Mouse (Mus musculus) cerebellum, adult 11 months (tissue): ENCODE results near the gene Agbl1.

Experiments
- DNase-seq: peaks from one replicate; pipeline ENCODE4 v3.0.0; 2022

Agbl1 gene

DNA sequence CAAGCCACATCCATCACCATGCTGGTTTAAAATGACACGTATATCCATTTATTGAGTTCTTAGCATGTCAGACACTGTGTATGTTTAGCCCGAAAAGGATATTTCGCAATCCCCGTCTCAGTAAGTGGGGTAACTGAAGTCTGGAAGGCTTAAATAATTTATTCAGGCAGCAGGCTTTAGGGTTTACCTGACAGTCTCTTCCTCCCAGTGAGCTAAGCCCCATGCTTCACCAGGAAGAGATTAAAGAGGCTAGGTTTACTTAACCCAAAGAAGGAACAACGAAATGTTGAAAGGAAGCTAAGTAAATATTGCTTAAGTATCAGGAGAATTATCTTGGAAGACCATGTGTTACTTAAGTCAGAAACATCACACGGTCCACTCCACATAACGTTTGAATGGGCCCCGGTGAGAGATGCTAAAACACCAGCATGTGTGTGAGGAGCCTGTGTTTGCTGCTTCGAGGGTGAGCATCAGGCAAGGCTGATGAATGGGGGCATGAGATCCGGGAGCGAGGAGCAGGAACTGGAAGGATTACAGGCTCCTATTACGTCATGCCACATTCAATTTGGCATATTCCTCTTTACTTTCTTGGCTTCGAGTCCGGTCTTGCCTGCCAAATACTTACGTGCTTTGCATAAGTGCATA lies 162.7 kb downstream of the Agbl1 start:
- no peak for DNase-seq

DNA sequence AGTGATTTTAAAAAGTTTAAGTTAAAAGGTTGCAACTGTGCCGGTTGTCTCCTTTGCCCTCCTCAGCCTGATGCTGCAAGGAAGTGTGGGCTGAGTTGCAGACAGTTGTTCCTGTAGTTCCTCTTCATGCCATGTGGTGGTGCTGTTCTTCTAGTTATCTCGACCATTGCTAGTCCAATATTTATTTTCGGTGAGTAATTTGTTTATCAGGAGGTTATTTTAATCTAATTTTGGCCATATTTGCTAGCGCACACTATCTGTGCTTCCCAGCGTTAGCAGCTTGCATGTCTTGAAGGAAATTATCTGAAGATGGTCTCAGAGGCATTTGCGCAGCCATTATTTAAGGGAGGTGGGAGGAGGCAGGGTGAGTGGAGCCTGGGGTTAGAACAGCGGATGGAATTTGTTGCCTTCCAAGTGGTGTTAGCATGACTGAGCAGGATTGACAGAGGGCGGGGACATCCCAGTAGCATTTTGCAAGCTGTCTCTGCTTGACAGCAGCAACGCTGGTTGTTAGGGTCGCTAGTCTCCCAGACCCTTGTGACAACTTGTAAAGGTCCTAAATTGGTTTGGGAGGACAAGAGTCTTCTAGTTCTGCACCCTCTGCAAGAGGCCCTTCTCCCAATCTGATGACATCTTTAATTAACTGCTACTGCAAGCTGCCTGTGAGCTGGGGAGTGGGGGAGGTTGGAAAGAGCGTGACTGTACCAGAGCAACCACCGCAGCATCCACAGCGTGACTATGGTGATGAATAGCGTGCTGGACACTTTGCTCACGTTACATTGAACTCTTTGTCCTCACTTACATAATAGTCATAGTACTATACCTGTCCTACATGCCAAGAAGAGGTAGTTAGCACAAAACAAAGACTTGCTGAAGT lies 163.5 kb downstream of the Agbl1 start:
- peak; percentile 23 for DNase-seq

DNA sequence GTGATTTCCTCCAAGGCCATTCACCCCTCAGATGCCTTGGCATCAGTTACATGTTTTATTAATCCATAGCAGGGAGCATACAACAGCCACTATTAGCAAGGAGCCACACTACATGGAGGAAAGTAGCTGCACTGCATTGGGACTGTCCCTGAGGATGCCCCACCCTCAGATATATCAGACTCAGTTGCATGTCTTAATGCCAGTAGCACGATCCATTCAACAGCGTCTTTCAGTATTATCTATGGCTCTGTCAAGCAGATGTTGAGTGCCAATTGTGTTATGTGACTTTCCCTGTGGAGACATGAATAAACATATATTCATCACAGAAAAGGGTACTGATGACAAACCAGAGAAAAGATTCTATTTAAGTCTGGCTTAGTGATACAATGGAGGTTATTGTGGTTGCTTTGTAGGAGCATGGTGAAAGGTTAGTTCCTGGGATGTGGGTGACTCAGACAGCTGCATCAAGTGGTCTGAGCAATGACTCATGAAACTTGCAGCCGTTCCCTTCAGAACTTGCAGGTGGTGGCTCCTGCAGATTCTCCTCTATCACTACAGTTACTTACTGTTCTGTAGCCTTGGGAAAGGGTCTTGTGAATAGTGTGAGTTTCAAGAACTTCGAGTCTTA lies 178.4 kb downstream of the Agbl1 start:
- DNase-seq: no peak

DNA sequence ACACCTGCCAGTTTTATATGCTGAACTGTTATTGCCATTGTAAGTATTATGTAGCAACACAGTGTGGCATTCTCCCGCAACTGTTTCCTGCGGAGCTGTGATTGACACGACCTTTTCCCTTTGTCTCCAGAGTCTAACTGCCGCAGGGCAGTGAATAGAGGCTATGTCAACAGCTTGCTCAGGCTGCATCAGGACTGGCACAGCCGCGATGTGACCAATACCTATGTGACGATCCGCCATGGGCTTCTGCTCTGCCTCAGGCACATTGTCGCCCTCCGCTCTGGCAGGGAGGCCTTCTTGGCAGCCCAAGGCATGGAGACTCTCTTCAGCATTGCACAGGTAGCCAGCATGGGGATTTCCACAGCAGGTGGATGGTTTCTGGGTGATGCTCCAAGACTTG lies 179.3 kb downstream of the Agbl1 start:
- no peak for DNase-seq

DNA sequence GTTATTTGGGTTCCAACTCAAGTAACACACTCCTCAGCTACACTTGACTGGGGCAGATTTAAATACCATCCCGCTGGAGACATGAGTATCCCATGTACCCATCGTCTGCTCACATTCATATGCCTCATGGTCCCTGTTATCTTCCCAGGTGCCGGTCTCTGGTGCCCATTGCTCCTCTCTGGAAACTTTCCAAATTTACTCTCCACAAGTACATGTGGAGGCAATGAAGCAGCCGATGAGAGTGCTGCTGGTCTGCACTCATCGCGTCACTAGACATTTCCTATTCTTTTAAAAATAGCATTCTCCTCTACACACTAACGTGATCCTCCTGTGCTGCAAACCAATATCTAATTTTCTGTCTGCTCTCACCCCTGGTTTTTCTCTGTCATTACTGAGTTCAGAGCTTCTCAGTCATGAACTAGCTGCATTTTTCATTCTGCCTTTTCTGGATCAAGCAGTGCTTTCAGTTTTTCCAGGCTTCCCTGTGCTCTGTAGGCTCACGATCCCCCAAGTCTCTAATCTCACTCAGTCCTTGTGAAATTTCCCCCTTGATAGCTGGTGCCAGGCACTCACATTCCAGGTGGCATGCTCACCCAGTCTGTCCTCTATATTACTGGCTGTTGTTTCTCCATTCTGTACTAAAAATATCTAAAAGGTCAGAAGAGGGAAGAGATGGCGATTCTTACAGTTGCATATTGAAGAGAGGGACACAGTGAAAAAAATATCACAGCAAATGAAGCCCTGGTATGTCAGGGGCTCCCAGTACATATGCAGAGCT lies 180.9 kb downstream of the Agbl1 start:
- no peak for DNase-seq

DNA sequence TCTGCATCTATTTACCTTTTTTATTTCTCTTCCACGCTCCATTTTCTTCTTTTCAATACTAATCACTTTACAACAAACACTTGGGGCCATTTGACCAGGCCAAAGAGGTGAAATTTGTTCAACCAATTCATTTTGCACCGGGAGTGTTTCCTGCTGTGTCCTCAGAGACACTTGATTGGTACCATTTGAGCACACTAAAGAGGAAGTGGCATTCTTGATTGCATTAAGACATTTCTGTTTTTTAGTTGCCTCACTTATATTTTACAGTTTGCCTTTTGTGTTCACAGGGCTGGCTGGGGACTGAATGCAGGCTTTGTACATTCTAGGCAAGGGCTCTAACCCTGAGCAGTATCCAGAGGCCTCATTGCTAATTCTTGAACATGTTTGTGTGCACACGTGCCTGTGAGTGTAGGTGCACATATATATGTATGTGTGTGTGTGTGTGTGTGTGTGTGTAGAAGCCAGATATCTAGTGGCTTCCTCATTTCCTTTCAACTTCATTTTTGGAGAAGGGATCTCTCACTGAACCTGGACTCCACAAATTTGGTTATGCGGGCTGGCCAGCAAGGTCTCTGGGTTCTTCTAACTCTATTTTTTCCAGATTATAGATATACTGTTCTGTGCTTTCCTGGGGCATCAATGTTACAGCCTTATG lies 182.4 kb downstream of the Agbl1 start:
- DNase-seq: no peak

DNA sequence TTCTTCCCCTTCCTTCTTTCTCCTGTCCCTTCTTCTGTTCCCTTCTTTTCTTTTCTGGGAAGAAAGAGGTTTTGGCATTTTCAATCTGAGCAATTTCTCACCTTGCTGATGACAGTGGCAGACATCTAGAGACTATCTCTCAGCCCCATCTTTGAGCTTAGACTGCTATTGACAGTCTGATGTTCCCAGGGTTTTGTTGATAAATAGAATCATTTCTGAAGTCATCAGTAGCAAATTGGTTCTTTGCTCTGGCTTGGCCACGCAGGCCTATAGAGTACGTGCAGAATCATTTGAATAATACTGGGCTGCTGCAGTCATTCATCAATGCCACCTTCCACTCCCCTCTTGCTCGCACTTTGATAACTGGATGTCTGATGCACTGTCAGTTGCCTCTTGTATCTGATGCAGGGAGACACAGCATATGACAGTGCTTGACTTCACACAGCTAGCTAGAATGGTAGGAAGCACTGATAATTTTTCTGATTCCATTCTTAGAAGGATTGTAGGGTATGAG lies 186.5 kb downstream of the Agbl1 start:
- DNase-seq: no peak

DNA sequence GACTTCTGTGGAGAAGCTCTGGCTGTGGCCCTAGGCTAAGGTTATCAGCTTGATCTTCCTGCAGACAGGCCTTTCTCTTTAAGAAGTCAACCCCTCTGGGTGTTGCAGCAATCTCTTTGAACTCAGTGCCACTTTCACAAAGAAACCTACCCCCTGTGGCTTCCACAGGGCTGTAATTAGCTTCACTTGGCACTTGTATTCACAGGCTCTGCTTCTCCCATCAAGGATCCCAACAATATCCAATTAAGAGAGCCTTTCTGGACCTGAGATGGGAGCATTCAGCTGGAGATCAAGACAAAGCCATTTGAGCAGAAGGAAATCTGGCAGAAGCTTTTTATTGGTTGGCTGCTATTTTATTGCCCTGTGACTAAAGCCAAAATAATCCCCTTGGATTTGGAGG lies 208.9 kb downstream of the Agbl1 start:
- DNase-seq: no peak

DNA sequence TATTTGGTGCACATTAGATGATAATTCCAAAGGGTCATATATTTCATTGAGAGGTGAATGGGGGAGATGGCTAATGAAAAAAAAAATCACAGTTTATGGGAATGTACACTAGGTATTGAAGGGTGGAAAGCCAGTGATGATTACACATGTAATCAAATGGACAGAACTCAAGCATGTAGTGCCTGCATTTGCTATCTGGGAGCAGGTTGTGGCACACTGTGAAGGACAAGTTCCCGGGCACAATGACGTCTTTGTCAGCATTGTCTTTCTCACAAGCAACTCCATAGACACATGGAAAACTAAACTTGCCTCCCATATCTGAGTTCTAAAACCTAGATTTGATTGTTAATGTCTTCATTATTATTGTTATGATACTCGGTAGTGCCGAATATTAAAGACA lies 209.3 kb downstream of the Agbl1 start:
- no peak for DNase-seq

DNA sequence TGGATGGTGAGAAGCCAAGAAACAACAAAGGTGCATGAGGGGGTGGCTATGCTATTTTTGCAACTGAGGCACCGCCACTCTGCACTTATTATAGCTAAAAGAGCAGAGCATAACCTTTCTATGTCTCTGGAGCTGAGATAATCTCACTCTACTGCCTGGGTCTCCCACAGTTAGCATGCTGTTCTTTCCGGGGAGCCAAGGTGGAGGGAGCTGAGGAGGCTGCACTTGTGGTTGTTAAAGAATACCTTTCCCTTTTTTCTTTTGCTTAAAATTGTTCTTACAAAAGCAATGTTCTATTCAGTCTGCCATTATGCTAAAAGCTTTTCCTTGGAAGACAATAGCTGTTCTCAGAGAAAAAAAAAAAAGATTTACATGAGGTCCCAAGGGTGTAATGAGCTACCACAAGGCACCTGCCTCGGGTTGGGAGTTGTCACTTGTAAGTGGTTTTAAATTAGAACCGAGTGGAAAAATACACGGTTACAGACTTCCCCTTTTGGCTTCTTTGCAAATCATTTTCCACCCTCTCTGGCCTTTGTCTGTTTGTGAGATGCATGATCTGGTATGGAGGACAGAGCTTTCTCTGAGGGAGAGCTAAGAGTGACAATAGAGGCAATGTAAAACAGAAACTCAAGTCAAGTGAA lies 232.8 kb downstream of the Agbl1 start:
- DNase-seq: no peak

DNA sequence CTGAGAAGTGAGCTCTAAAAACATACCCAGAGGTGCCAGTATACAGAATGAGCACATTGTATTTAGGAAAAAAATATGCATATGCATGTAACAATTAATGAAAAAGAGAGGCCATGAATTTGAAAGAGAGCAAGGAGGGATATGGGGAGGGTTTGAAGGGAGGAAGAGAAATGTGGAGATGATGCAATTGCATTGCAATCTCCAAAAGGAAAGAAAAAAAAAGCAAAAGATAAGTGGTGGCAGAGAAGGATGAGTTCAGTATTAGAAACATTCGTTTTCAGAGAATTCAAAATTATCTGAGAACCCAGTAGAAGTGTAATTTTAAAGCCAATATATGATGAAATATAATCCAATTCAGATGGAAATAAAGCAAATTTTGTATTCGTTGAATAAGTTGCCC lies 236.7 kb downstream of the Agbl1 start:
- DNase-seq: no peak

DNA sequence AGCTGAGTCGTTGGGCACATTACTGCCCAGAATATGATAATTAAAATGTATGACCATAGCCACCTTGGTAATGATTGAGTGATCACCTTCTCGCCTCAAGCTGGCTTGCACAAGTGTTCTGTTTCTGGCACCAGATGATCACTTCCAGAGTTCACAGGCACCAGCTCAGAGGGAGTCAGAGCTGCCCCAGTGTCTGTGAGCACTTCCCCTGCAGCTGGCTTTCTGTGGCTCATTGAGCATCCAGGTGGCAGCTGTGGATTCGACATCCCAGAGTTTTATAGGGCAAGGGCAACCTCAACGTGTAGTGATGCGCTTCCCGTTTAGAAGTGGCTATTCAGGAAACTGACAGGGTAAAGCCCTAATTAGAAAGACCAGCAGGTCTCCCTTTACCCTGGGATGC lies 244.5 kb downstream of the Agbl1 start:
- DNase-seq: no peak

DNA sequence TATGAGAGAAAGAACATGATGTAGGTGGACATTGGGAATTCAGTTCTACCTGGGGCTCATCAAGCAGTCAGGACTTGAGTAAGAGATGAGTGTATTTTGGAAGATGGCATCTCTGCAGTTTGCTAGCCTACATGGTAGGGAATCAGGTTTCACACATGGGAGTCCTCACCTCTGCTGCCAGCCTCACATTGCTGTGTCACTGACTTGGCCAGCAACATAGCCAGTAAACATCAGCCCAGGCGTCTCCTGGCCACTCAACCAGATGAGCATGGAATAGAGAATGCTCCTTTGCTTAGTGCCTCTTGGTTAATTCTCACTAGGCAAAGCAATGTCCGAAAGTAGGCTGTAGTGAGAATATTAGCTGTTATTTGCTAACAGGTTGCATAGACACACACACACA lies 255.9 kb downstream of the Agbl1 start:
- DNase-seq: no peak

DNA sequence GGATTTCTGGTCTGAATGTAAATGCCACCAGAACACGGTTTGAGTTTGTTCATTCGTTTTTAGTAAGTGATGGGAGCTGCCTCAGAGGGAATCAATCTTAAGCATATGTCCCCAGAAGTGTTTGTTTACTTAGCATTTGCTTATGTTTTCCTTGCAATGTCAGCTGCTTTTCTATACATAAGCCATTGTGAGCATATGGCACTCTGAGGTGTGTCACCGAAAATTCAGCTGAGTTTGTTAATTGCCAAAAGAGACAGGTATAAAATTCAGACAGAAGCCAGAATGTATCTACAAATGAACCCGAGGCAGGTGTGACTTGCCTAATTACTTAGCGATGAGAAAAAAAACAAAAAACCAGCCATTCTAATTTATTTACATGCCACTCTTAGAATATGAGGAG lies 257.8 kb downstream of the Agbl1 start:
- no peak for DNase-seq

DNA sequence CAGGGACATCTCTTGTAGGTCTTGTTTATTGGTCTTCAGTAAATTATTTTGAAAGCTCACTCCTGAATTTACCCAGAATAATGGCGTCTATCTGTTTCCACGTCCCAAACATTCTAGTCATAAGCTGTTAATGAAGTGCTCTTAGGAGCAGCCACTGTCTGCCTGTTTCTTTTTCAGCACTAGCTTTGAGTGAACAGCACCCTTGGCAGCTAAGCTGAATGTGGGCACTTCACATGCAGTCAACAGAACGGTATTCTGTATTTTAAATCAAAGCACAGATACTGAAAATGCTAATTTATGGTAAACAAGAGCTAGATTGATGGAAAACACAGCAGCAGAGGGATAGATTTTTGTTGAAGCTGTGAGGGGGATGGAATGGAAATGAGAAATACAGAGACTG lies 294.6 kb downstream of the Agbl1 start:
- no peak for DNase-seq

DNA sequence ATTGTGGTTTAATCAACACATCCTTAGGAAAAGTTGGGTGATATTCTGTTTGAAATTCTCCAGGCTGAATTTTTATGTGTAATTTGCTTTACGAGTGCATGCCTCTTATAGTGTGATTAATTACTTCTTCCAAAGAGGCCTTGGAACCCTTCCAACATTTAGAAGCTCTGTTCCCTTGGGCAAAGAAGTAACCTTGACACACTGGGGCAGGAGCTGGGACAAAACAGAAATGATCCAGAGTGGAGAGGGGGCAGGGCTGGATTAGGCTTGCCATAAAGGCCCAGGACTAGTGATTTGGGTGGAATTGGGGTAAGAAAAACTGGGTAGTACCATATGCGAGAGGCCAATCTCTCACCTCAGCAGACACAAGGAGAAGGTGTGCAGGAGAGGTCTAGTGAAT lies 316.8 kb downstream of the Agbl1 start:
- DNase-seq: no peak

DNA sequence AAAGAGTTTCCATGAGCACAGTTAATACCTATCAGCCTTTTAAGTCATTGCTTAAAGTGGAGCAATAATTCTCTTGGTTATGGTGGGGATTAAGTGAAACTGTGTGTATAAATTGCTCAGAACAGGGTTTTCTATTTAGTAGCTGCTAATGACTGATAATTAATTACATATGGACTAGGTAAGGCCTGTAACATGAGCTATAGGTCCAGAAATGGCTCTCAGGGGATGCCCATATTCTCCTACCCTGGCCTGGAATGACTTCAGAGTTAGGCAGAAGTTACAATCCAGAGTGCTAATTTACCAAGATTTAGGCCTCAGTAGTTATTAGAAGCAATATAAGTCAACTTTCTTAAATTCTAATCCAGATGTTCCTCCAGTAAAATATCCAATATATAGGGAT lies 317.6 kb downstream of the Agbl1 start:
- no peak for DNase-seq

DNA sequence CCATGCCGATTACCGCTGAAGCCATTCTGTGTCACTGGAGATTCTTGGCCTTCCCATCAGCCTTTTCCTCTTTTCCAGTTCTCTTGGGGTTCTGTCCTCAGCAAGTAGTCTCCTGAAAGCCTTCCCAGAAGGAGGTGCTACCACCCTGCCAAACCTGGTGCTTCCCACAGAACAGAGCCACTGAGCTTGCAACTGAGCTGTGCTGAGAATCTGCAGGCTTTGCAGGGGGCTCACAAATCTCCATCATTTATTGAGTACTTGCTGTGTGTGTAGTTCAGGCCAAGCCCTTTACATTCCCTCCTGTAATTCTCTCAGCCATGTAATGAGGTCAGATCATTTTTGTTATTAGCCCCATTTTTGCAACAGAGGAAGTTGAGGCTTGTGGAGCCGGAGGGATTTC lies 322.2 kb downstream of the Agbl1 start:
- DNase-seq: no peak

DNA sequence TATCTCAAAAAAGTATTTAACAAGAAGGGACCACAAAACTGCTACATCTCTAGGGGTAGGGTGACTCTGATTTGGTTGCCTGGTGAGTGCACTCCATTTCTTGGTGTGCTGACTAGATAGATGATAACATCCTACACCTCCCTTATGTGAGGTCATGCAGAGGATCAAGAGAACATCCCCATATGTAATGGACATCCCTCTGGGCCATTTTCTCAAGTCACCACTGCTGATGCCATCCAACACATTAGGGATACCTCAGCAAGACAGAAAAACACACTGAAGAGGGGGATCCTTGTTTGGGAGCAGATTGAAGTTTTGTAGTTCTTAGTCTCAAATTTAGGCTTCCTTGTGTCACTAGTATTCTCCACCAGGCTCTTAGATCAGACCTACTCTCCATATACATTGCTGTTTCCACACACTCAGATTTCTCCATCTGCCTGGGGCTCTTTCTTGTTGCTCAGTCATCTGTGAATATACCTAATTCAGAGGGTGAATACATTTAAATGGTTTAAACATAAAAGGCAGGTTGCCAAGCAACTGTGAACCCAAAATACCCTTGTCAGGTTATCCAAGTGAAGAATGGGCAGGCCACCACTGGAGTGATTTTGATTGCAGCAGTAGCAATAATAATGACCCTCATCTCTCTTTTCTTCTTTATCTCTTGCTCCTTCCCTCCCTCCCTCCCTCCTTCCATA lies 331.0 kb downstream of the Agbl1 start:
- no peak for DNase-seq

DNA sequence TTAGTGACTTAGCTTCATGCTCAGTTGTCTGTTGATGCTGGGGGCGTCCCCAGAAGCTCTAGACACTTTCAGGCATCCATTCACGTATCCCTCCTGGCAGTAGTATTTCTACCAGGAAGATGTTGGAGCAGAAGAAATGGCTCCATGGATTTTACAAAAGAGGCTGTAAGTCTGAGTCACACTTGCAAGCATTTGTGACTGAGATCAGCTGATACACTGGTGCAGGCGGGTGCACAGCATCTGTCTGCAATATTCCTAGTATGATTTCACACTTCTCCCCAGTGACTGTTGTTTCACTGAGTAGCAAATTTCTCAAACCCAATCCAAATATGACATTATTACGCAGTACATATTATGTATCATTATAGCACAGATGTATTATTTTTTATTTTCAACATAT lies 332.8 kb downstream of the Agbl1 start:
- DNase-seq: no peak

DNA sequence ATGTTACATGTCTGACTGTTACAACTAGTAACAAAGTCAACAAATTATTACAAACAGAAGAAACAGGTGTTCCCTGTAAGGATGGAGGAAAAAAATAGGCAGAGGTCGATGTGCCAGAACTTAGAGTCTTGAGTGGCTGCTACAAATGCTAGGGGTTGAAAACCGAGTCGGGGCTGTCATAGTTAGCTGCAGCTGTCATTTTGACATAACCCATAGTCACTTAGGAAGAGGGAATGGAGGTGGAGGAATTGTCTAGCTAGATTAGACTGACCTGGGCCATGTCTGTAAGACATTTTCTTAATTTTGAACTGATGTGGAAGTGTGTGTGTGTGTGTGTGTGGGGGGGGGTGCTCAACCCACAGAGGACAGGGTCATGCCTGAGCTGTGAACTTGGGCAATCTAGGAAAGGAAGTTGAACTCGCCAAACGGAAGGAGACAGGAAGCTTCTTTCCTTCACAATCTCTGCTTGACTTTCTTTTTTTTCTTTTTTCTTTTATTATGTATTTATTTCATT lies 364.9 kb downstream of the Agbl1 start:
- DNase-seq: no peak
